Mouse (Mus musculus) cerebellum, adult 2 months (tissue): Measurements from ENCODE around the gene Lrmda.

Experiments
- CTCF ChIP-seq: fragments of 200-500 bp; IDR thresholded peaks from 2 replicates; pipeline ENCODE4 v1.5.1; 2011; ENCODE audit warnings: low read depth, mild to moderate bottlenecking, control low read depth, low read length, moderate library complexity, borderline replicate concordance; ENCODE audit not compliant: insufficient read depth
- POLR2A ChIP-seq: fragments of 200-500 bp; IDR thresholded peaks from 2 replicates; pipeline ENCODE4 v1.6.1; 2011; ENCODE audit warnings: low read length, control low read depth, borderline replicate concordance; ENCODE audit not compliant: insufficient read depth

DNA sequence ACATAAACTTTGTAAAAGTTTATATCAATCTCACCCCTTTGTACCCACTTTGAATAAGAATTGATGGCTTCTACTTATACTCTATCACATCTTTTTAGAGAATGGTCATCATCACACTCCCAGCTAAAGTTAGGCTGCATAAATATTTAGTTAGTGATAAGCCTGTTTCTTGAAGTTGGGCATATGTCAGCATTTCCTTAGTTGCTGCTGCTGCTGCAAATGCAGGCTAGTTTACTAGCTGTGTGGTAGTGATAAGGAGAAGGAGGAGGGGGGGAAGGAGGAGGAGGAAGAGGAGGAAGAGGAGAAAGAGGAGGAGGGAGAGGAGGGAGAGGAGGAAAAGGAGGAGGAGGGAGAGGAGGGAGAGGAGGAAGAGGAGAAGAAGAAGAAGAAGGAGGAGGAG, 692.9 kb downstream of the Lrmda start:
- no peak for TF ChIP-seq CTCF
- TF ChIP-seq POLR2A = no peak
